In genomic region chr6:137294973-137295820, GRCm38 (mm10) we compare ENCODE assay signal across 17 mouse cellular contexts. TPM values are rescaled to one million over a fixed set of nuclear protein-coding genes. Genes with fewer than 3 reads are reported as not detected.
DNase-seq lines count a peak whose midpoint lies in the region; ATAC-seq and TF ChIP-seq lines count a peak whose summit lies in the region.
"Had no signal": no experiment of that assay in that cellular context is flagged by ENCODE, and none has a peak within 500 bp of the region (broad histone marks: within the 10 kb centered on the region; RNA-seq: fewer than 3 reads in every experiment).

No protein-coding gene starts in this region.

- no peak overlapping the region for H3K9ac ChIP-seq in kidney, embryonic 16.5 days (replicated peaks; ENCODE audit: low read length)
- no peak overlapping the region for H3K9ac ChIP-seq in limb, embryonic 13.5 days
- H3K9ac ChIP-seq: embryonic facial prominence, embryonic 12.5 days; lung, embryonic 14.5 days had no signal

- no peaks in the 10 kb centered on the region for H3K9me3 ChIP-seq in kidney, embryonic 16.5 days (ENCODE audit: low read length)
- H3K9me3 ChIP-seq in limb, embryonic 13.5 days: peaks cover 5% of the 10 kb centered on the region; the same call in 1 of the 2 replicates
- H3K9me3 ChIP-seq: embryonic facial prominence, embryonic 12.5 days had no signal

- H3K27ac ChIP-seq in kidney, embryonic 16.5 days (ENCODE audit: low read length): peak overlapping the region; percentile 46; the same call in 1 of the 2 replicates
- no peak overlapping the region for H3K27ac ChIP-seq in limb, embryonic 13.5 days
- H3K27ac ChIP-seq: embryonic facial prominence, embryonic 12.5 days; left cerebral cortex, adult 2 months had no signal

- H3K36me3 ChIP-seq in kidney, embryonic 16.5 days (ENCODE audit: insufficient read depth, low read length): no peaks in the 10 kb centered on the region
- H3K36me3 ChIP-seq in limb, embryonic 13.5 days: no peaks in the 10 kb centered on the region
- H3K36me3 ChIP-seq: embryonic facial prominence, embryonic 12.5 days had no signal

- no peaks in the 10 kb centered on the region for H3K27me3 ChIP-seq in kidney, embryonic 16.5 days (ENCODE audit: insufficient read depth, low read length)
- H3K27me3 ChIP-seq in limb, embryonic 13.5 days: no peaks in the 10 kb centered on the region
- H3K27me3 ChIP-seq: embryonic facial prominence, embryonic 12.5 days had no signal

- H3K4me2 ChIP-seq in kidney, embryonic 16.5 days (replicated peaks; ENCODE audit: low read depth, low read length): no peak overlapping the region; the same call in 1 of the 2 replicates
- H3K4me2 ChIP-seq in limb, embryonic 13.5 days (replicated peaks): no peak overlapping the region
- H3K4me2 ChIP-seq: embryonic facial prominence, embryonic 12.5 days; lung, embryonic 14.5 days had no signal

- TF ChIP-seq POLR2A in brain, embryonic 14.5 days (IDR thresholded peaks at IDR 0.05; ENCODE audit: borderline replicate concordance, extremely low read depth, insufficient read depth, insufficient read length, poor library complexity, severe bottlenecking): no peak

- DNase-seq in embryo, embryonic 11 days: peak; percentile 11
- DNase-seq in embryo, embryonic 9.5 days (ENCODE audit: extremely low spot score): no peak
- no peak for DNase-seq in kidney, postnatal 14 days
- DNase-seq in brain, embryonic 14.5 days (ENCODE audit: low read depth): peak; percentile 86
- no peak for DNase-seq in c-Kit-positive CD71-positive TER-119-positive erythroid progenitor cells, embryonic 14.5 days (ENCODE audit: low spot score)
- no peak for DNase-seq in yolk sac, embryonic 10.5 days (ENCODE audit: low spot score)
- DNase-seq: cerebellum, adult 9-10 months; gastrocnemius, postnatal 36 days; liver; lung, embryonic 14.5 days; right cerebral cortex, adult 18-20 months had no signal

- 0 out of 2 replicates have a peak, but pooled peaks cover 3% of the 10 kb centered on the region for H3K4me1 ChIP-seq in kidney, embryonic 16.5 days (ENCODE audit: insufficient read depth, low read length)
- H3K4me1 ChIP-seq in limb, embryonic 13.5 days: peaks cover 19% of the 10 kb centered on the region

- H3K4me3 ChIP-seq in kidney, embryonic 16.5 days (ENCODE audit: low read length): no peak overlapping the region
- H3K4me3 ChIP-seq in limb, embryonic 13.5 days: no peak overlapping the region
- H3K4me3 ChIP-seq: embryonic facial prominence, embryonic 12.5 days; left cerebral cortex, adult 2 months; myocyte had no signal

- ATAC-seq in kidney, embryonic 16.5 days (ENCODE audit: low FRiP score, low TSS enrichment): peak; percentile 94
- ATAC-seq in limb, embryonic 13.5 days (ENCODE audit: low FRiP score, low read depth): peak; percentile 40; the same call in 1 of the 2 replicates
- ATAC-seq: inflammation-experienced regulatory T-cells, adult 6 months had no signal

- 27% methylated on average over 20 of the region's 20 CpGs for WGBS in kidney, embryonic 16.5 days
- 44% methylated on average over 20 of the region's 20 CpGs for WGBS in limb, embryonic 13.5 days

- no peak for TF ChIP-seq CTCF in brain, embryonic 14.5 days (IDR thresholded peaks at IDR 0.05; ENCODE audit: borderline replicate concordance, extremely low read depth, insufficient read depth, insufficient read length)

RNA-seq across cellular contexts. Expression of gene Ptpro, which starts 43.1 kb away (rescaled TPM):
- polyA plus RNA-seq in kidney, embryonic 16.5 days (2015; fragmentation: Nextera tagmentation; extraction: Ambion mirVana): 20.2 and 21.7 TPM in 2 replicates
- polyA plus RNA-seq in brain, embryonic 14.5 days (2012; rRNA removed): 45.9 and 60.3 TPM in 2 replicates
- 1.8 TPM in 2 replicates for polyA plus RNA-seq in limb, embryonic 13.5 days (2015; fragmentation: Nextera tagmentation; extraction: Ambion mirVana)
- polyA plus RNA-seq: myocyte had no signal

Comparison
In these comparisons a context has a peak if more than half of its experiments do, and no peak if none do; other contexts are left out.
1. DNase-seq: peak in embryo, embryonic 11 days (single experiment) and brain, embryonic 14.5 days (single experiment); none in embryo, embryonic 9.5 days (single experiment), kidney, postnatal 14 days (single experiment), c-Kit-positive CD71-positive TER-119-positive erythroid progenitor cells, embryonic 14.5 days (single experiment) and yolk sac, embryonic 10.5 days (single experiment).